Mouse (Mus musculus) testis, adult 2 months (tissue): ENCODE measurements around the gene Cdc42bpg.

Experiments used
- CTCF ChIP-seq: fragments of 200-500 bp; IDR thresholded peaks from 2 replicates; pipeline ENCODE4 v1.5.1; 2012; ENCODE audit warnings: low read depth, mild to moderate bottlenecking, inconsistent platforms, low read length, moderate library complexity; ENCODE audit not compliant: control insufficient read depth, insufficient read depth, insufficient replicate concordance
- POLR2A ChIP-seq: fragments of 200-500 bp; IDR thresholded peaks from 2 replicates; pipeline ENCODE4 v1.6.1; 2012; ENCODE audit warnings: low read depth, mild to moderate bottlenecking, inconsistent platforms, low read length, moderate library complexity; ENCODE audit not compliant: control insufficient read depth

- TF ChIP-seq CTCF, result no peak
- TF ChIP-seq POLR2A, result no peak
These were observed 32.9 kb downstream of the Cdc42bpg start for GRCm38 (mm10) chr19:6339191-6339590.
